Mouse (Mus musculus) liver, embryonic 16.5 days (tissue): Measurements from ENCODE around the gene Chn1. TPM values are rescaled to one million over a fixed set of nuclear protein-coding genes. Genes with fewer than 3 reads are reported as not detected.

Experiments used
- ATAC-seq: fragments of 200-750 bp; cut with Nextera tagmentation; 2 replicates; pipeline ENCODE4 v1.8.0; 2017; ENCODE audit warnings: low read depth, mild to moderate bottlenecking, moderate number of reproducible peaks, moderate library complexity
- H3K27ac ChIP-seq: fragments of 300-500 bp; sonication (generic); 2 replicates; pipeline ENCODE4 v1.5.1; 2014; ENCODE audit warnings: mild to moderate bottlenecking, low read length
- H3K27me3 ChIP-seq: fragments of 300-500 bp; sonication (generic); 2 replicates; pipeline ENCODE4 v1.6.1; 2014; ENCODE audit warnings: low read depth, low read length, mixed read lengths; ENCODE audit not compliant: control insufficient read depth, insufficient read depth
- H3K36me3 ChIP-seq: fragments of 300-500 bp; sonication (generic); 2 replicates; pipeline ENCODE4 v1.6.1; 2014; ENCODE audit warnings: mild to moderate bottlenecking; ENCODE audit not compliant: control insufficient read depth, insufficient read depth
- H3K4me1 ChIP-seq: fragments of 300-500 bp; sonication (generic); 2 replicates; pipeline ENCODE4 v1.6.1; 2014; ENCODE audit warnings: low read depth, low read length, mixed read lengths; ENCODE audit not compliant: control insufficient read depth
- H3K4me2 ChIP-seq: fragments of 300-500 bp; sonication (generic); 2 replicates; pipeline ENCODE4 v1.6.1; 2014; ENCODE audit warnings: low read depth, low read length, mixed read lengths
- H3K4me3 ChIP-seq: fragments of 300-500 bp; sonication (generic); 2 replicates; pipeline ENCODE4 v1.5.1; 2014; ENCODE audit warnings: low read depth, mild to moderate bottlenecking, low read length
- H3K9ac ChIP-seq: fragments of 300-500 bp; sonication (generic); 2 replicates; pipeline ENCODE4 v1.6.1; 2014; ENCODE audit warnings: low read depth, low read length
- H3K9me3 ChIP-seq: fragments of 300-500 bp; sonication (generic); replicated peaks from 2 replicates; pipeline ENCODE4 v1.6.1; 2016; ENCODE audit warnings: low read length; ENCODE audit not compliant: control insufficient read depth
- WGBS: fragments of 180-500 bp; shearing (Covaris S2); extraction: QIAGEN DNeasy Blood & Tissue Kit; methylation state at CpG from one replicate; pipeline ENCODE4 v1.1.7; 2014; ENCODE audit not compliant: insufficient replicate concordance; 5-methylcytosine and 5-hydroxymethylcytosine counted together
- polyA plus RNA-seq: library from polyadenylated mRNA; unstranded; fragments of >200 nt; fragmentation: Nextera tagmentation; extraction: Ambion mirVana; gene quantifications from 2 replicates; pipeline ENCODE4 v1.2.1, GENCODE M21; 2015

The Chn1 gene
- polyA plus RNA-seq, 1 experiment from 2014 or later, result 0.33 TPM

DNA sequence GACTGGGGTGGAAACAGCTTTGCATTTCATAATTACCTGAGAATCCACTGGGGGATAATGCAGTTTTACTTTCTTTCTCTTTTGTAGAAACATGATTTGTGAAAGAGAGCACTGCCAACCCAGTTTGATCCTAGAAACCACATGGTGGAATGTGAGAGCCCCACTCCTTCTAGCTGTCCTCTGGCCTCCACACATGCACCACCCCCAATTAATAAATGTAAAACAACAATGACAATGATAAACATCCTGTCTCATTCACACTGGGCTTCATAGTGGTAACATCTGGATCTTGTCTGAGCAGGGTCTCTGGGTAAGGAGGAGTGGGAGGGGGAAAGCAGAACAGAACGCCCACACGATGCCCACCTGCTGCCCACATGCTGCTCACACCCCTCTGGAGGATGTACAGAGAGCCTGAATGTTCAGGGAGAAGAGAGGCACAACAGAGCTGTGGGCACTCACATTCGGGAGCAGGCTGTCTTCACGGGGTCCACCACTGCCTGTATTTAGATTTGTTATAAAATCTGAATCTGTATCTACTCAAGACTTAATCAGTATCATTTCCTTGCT, 156.6 kb downstream of the Chn1 start:
- H3K4me1 ChIP-seq, result no peaks in the 10 kb centered on the region
- H3K27me3 ChIP-seq, result no peaks in the 10 kb centered on the region
- H3K4me2 ChIP-seq, result no peak overlapping the region
- H3K9ac ChIP-seq, result no peak overlapping the region
- H3K27ac ChIP-seq, result no peak overlapping the region
- no peaks in the 10 kb centered on the region for H3K9me3 ChIP-seq
- no peak for ATAC-seq
- H3K36me3 ChIP-seq, result no peaks in the 10 kb centered on the region
- no peak overlapping the region for H3K4me3 ChIP-seq
- 58% methylated on average over 4 of the region's 4 CpGs for WGBS

DNA sequence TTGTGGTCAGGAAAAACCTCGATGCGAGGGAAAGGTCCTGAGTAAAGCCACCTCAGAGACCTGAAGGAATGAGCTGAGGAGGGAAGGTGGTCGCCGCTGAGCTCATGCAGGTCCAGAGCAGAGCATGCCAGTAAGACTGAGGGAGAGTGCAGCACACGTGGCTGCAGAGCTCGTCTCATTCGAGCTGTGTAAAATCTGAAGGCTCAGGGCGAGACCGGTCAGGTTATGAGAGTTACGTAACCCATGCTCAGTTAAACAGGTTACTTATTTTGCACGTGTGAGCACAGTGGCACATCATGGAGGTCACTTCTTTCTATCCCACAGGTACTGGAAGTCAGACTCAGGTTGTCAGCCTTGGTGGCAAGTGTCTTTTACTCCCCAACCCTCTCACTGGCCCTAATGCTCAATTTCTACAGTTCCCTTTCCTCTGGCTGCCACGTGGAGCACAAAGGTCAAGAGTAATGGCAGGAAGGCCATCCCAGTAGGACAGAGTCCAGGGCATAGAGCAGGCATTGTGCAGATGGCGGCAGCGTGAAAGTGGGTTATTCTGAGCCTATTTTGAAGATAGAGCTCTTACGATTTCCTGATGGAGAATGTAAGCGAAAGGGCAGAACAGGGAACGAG, 158.6 kb downstream of the Chn1 start:
- H3K9me3 ChIP-seq, result no peaks in the 10 kb centered on the region
- H3K4me3 ChIP-seq, result no peak overlapping the region
- no peaks in the 10 kb centered on the region for H3K27me3 ChIP-seq
- H3K4me2 ChIP-seq, result no peak overlapping the region
- no peaks in the 10 kb centered on the region for H3K4me1 ChIP-seq
- no peak overlapping the region for H3K27ac ChIP-seq
- ATAC-seq, result peak; percentile 50
- 60% methylated on average over 17 of the region's 17 CpGs for WGBS
- H3K9ac ChIP-seq, result no peak overlapping the region
- no peaks in the 10 kb centered on the region for H3K36me3 ChIP-seq

DNA sequence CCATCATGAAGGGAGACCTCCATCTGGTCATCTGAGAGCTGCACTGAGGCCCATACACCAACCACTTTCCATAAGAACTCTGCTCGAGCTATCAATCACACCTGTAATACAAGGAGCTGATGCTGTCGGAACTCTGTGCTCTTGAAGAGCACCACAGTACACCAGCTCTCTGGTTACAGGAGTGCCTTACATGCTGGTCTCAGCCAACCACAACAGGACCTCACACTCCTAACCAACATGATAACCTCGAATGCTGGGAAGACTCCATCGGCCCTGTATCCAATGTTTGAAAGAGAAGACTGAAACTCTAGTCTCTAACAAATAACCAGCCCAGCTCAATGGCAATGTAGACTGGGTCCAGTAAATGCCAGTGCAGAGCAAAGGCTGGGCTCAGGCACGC, 159.7 kb downstream of the Chn1 start:
- Histone ChIP-seq H3K4me1 (no peaks in the 10 kb centered on the region), H3K9me3 (no peaks in the 10 kb centered on the region), H3K36me3 (no peaks in the 10 kb centered on the region), H3K4me3 (no peak overlapping the region), H3K27me3 (no peaks in the 10 kb centered on the region), H3K4me2 (no peak overlapping the region), H3K27ac (no peak overlapping the region), H3K9ac (no peak overlapping the region)
- no peak for ATAC-seq
- 64% methylated on average over 5 of the region's 5 CpGs for WGBS

DNA sequence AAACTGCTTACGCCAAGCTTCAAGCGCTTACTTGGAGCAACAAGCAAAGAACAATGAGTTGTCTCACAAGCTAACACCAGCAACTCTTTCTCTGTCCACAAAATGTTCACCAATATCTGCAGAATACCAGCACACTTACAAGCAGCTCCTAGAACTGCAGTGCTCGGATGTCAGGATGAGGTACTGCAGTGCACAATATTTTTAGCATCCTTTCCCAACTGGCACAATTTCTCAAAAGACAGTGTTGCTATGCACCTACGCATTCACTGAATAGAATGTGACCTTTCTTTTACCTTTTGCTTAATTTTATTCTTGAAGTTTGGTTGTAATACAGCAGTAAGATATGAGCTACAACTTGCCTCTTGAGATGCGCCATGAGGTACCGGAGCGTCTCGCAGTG, 160.8 kb downstream of the Chn1 start:
- Histone ChIP-seq H3K27me3 (no peaks in the 10 kb centered on the region), H3K9me3 (no peaks in the 10 kb centered on the region), H3K4me1 (no peaks in the 10 kb centered on the region), H3K36me3 (no peaks in the 10 kb centered on the region), H3K4me2 (no peak overlapping the region), H3K27ac (no peak overlapping the region), H3K9ac (no peak overlapping the region), H3K4me3 (no peak overlapping the region)
- WGBS, result 77% methylated on average over 8 of the region's 8 CpGs
- ATAC-seq, result no peak

DNA sequence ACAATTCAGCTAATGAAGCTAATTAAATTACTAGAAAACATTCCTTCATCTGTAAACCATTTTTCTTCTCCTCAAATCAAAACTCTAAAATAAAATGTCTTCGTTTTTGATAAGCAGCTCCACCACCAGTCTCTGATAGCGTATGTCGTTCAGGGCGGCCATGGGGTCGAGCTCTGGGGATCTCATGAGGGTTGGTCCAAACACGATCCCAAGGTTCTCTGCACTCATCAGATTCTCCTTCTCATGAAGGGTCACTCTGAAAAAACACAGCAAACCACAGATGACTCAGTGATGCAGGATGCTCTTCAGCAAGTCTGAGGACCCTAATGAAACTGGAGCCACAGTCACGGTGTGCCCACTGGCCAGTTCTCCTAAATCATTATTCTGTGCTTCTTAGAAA, 162.2 kb downstream of the Chn1 start:
- 68% methylated on average over 7 of the region's 7 CpGs for WGBS

DNA sequence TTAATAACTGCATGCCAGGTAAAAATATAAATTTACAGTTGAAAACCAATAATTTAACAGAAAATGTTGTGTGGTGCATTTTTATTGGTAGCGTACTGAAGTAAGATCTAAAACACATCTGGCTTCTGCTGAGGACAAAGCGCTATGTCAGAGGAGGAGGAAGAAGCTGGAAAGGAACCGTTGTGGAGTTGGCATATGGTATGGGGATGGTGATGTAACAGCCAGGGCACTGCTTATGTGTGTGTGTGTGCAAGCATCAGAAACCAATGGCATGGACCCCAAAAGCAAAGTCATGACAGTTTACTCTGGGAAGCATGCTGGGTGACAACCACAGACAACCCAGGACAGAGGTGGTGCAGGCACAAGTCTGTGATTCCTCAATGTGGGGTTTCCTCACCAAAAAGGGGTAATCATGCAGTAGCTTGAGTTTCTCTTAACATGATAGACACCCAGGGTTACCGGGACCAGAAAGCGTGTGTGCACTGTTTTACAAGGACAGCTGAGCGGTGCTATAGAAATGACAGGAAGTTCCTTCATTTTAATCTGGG, 162.7 kb downstream of the Chn1 start:
- no peaks in the 10 kb centered on the region for H3K9me3 ChIP-seq
- H3K4me3 ChIP-seq, result no peak overlapping the region
- H3K36me3 ChIP-seq, result no peaks in the 10 kb centered on the region
- H3K9ac ChIP-seq, result no peak overlapping the region
- no peaks in the 10 kb centered on the region for H3K27me3 ChIP-seq
- 68% methylated on average over 6 of the region's 6 CpGs for WGBS
- H3K4me2 ChIP-seq, result no peak overlapping the region
- no peak overlapping the region for H3K27ac ChIP-seq
- no peaks in the 10 kb centered on the region for H3K4me1 ChIP-seq
- ATAC-seq, result no peak

More for the DNA sequence above, 162.2 kb downstream of the Chn1 start:
- H3K4me2 ChIP-seq, result no peak overlapping the region
- H3K4me3 ChIP-seq, result no peak overlapping the region
- ATAC-seq, result no peak
- H3K9ac ChIP-seq, result no peak overlapping the region
- H3K27me3 ChIP-seq, result no peaks in the 10 kb centered on the region
- no peaks in the 10 kb centered on the region for H3K4me1 ChIP-seq
- H3K36me3 ChIP-seq, result no peaks in the 10 kb centered on the region
- H3K27ac ChIP-seq, result no peak overlapping the region
- H3K9me3 ChIP-seq, result no peaks in the 10 kb centered on the region

DNA sequence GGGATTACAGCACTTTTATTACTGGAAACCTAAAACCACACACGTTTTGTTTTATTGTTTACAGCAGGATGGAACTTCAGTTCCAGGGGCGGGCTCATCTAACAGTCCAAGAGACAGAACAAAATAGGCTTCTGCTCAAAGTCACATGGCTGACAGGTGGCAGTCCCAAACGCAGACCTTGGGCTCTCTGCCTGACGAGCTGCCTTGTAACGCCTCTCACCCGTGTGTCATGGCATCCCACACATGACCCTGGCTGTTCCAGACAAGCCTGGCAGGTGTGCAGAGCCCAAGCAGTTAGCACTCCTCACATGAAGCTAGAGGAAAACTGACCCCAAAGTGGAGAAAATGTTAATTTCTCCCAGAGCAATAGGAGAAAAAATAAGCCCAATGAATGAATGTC, 163.3 kb downstream of the Chn1 start:
- no peak for ATAC-seq
- Histone ChIP-seq H3K27me3 (no peaks in the 10 kb centered on the region), H3K9ac (no peak overlapping the region), H3K36me3 (no peaks in the 10 kb centered on the region), H3K9me3 (no peaks in the 10 kb centered on the region), H3K4me1 (no peaks in the 10 kb centered on the region), H3K4me3 (no peak overlapping the region), H3K27ac (no peak overlapping the region), H3K4me2 (no peak overlapping the region)
- WGBS, result 56% methylated on average over 6 of the region's 6 CpGs

DNA sequence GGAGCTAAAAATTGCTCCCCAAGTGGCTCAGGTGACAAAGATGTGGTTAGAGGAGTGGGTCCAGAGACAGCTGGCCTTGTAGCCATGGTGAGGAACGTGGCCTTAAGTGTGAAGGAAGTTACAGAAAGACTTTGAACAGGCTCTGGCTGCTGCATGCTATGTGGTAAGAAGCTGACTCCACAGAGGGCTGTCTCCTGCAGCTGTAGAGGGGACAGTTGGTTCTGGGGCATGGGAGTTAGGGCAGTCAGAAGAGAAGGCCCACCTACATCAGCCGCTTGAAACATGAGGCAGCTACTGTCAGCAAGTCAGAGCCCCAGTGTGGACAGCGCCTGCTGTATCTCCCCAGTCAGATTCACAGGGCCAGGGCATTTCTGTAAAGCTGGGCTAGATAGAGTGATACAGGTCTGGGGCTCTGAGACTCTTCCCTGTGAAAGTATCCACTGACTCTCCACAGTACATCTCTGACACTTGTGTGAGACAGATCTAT, 165.4 kb downstream of the Chn1 start:
- 56% methylated on average over 3 of the region's 3 CpGs for WGBS
- no peaks in the 10 kb centered on the region for H3K9me3 ChIP-seq
- no peaks in the 10 kb centered on the region for H3K4me1 ChIP-seq
- no peaks in the 10 kb centered on the region for H3K36me3 ChIP-seq
- no peak for ATAC-seq
- H3K4me3 ChIP-seq, result no peak overlapping the region
- H3K27ac ChIP-seq, result no peak overlapping the region
- no peaks in the 10 kb centered on the region for H3K27me3 ChIP-seq
- no peak overlapping the region for H3K4me2 ChIP-seq
- no peak overlapping the region for H3K9ac ChIP-seq

DNA sequence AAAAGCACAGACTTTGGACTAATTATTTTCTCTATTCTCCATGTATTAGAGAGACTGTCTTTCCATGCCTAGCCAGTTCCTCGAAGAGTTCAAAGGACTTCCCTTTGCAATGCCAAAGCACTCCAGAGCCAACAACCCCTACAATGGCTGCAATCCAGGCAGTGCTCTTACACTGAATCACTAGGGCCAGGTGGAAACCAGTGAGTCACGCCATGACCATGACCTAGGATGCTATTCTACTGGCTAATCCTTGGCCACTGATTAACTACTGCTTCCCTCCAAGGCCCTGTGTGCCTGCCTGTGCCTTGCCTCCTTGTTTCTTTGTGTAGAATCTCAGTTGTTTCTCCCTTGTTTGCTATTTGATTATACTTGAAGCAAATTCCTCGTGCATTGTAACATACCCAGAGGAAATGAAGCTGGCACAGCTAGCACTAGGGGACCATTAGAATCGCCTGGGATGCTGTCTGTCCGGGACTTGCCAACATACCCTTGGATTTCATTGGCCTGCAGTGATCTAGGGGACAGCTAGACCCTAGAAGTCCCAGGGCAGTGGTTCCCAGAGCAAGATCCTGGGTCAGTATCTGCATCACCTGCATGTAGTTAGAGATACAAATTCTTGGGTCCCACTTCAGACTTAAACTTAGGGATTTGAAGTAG, 166.0 kb downstream of the Chn1 start:
- no peak overlapping the region for H3K27ac ChIP-seq
- 47% methylated on average over 5 of the region's 5 CpGs for WGBS
- H3K4me2 ChIP-seq, result no peak overlapping the region
- no peaks in the 10 kb centered on the region for H3K9me3 ChIP-seq
- no peaks in the 10 kb centered on the region for H3K27me3 ChIP-seq
- H3K4me1 ChIP-seq, result no peaks in the 10 kb centered on the region
- no peak overlapping the region for H3K9ac ChIP-seq
- no peaks in the 10 kb centered on the region for H3K36me3 ChIP-seq
- no peak for ATAC-seq
- H3K4me3 ChIP-seq, result no peak overlapping the region
